Mouse (Mus musculus): ENCODE data around the gene Tldc2.

DNA sequence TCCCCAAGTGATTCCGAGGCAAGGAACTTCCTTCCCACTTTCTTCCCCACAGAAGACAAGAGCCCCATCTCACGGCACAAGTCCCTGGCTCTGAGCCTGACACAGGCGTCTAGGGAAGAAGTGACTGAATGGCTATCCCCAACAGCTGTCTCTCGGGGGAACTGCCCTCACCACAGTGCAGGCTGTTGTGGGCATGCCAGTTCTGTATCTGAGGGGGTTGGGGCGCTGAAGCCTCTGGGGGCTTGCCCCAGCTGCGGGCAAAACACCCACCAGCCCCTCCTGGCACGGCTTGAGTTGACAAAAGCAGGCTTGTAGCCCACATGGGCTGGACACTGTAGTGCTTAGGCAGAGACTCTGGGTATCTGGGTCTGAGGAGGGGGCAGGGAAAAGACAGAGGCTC, 22.7 kb upstream of the Tldc2 start:
- TF ChIP-seq CTCF (IDR thresholded peaks at IDR 0.05; ENCODE audit: borderline replicate concordance, insufficient read depth, low read depth, low read length) (no peak), POLR2A (IDR thresholded peaks at IDR 0.05; ENCODE audit: borderline replicate concordance, insufficient read depth, low read length) (no peak)
